Mouse (Mus musculus): ENCODE results near the gene Hist4h4. TPM values are rescaled to one million over a fixed set of nuclear protein-coding genes. Genes with fewer than 3 reads are reported as not detected.

The Hist4h4 gene
- polyA plus RNA-seq (2014; fragmentation: Nextera tagmentation; extraction: Ambion mirVana) = 1.2 and 2.3 TPM in 2 replicates

DNA sequence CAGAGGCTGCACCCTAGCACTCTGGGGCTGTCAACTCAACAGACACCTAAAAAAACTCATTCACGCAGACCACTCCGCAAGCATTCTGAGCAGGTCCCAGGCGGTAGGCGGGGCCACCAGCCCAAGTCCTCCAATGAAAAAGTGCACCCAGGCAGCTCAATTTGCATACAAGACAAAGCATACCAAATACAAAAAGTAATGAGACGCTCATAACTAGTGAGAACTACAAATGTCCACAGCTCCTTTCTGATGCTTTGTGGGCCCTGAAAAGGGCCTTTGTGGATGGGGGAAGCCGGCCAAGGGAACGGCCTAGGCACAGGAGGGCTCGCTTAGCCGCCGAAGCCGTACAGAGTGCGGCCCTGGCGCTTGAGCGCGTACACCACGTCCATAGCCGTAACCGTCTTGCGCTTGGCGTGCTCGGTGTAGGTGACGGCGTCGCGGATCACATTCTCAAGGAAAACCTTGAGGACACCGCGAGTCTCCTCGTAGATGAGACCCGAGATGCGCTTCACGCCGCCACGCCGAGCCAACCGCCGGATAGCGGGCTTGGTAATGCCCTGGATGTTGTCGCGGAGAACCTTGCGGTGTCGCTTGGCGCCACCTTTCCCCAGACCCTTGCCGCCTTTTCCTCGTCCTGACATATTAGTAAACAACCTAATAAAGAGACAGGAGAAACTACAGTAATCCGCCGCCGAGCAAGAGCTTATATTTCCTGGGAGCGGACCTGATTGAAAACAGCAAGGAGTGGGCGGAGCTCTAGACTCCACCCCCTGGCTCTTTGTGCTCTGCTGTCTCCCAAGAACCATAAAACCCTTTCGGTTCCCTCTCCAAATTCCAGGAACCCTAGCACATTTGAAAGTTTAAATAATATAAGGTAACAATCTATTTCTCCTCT, at the start of gene Hist4h4:
TSS of gene Hist4h4 (minus strand) at position 677 of the 895 bp plus-strand sequence.
- peak within 1 kb of the TSS; percentile 96 for H3K9ac ChIP-seq (ENCODE audit: low read depth, low read length)
- WGBS = under 1% methylated on average over 50 of the region's 50 CpGs

DNA sequence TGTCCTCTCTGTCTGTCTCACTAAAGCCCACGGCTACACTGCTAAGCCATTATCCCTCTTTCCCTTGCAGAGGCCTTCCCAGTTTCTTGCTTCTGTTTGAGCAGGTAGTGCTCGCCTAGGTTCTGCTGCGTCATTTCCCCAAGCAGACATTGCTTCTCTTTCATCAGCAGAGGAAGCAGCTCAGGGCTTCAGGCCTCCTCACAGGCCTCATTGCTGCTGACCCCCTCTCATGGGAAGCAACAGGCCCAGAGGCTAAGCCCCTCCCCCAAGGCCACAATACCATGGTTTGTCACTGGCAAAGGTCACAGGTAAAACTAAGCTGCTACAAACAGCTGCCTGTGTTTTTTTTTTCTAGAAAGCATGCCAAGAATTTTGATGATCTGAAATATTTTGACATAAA, 48.5 kb upstream of the Hist4h4 start:
- no peak overlapping the region for H3K9ac ChIP-seq (ENCODE audit: low read depth, low read length)
- H3K36me3 ChIP-seq (ENCODE audit: control insufficient read depth, insufficient read depth, low read length) = no peaks in the 10 kb centered on the region
- ATAC-seq (ENCODE audit: low FRiP score, low TSS enrichment) = no peak; the same call in 1 of the 2 replicates
- H3K4me3 ChIP-seq (ENCODE audit: low read length) = no peak overlapping the region
- peaks cover 4% of the 10 kb centered on the region; the same call in 1 of the 2 replicates for H3K4me1 ChIP-seq (ENCODE audit: control insufficient read depth, insufficient read depth, low read length)
- no peaks in the 10 kb centered on the region for H3K9me3 ChIP-seq (ENCODE audit: control insufficient read depth, low read length)
- H3K4me2 ChIP-seq (replicated peaks; ENCODE audit: low read depth, low read length) = no peak overlapping the region
- no peaks in the 10 kb centered on the region for H3K27me3 ChIP-seq (ENCODE audit: control insufficient read depth, insufficient read depth, low read length)
- 49% methylated on average over 3 of the region's 3 CpGs for WGBS
- H3K27ac ChIP-seq (ENCODE audit: low read depth, low read length) = peak overlapping the region; percentile 55; the same call in 1 of the 2 replicates

More for the DNA sequence above, at the start of gene Hist4h4:
- peak within 1 kb of the TSS; percentile 100 for H3K27ac ChIP-seq (ENCODE audit: low read depth, low read length)
- no peaks in the 10 kb centered on the region for H3K36me3 ChIP-seq (ENCODE audit: control insufficient read depth, insufficient read depth, low read length)
- peak within 1 kb of the TSS; percentile 89 for H3K4me2 ChIP-seq (replicated peaks; ENCODE audit: low read depth, low read length)
- H3K4me1 ChIP-seq (ENCODE audit: control insufficient read depth, insufficient read depth, low read length) = peaks cover 8% of the 10 kb centered on the region
- H3K9me3 ChIP-seq (ENCODE audit: control insufficient read depth, low read length) = no peaks in the 10 kb centered on the region
- no peaks in the 10 kb centered on the region for H3K27me3 ChIP-seq (ENCODE audit: control insufficient read depth, insufficient read depth, low read length)
- H3K4me3 ChIP-seq (ENCODE audit: low read length) = peak within 1 kb of the TSS; percentile 83
- ATAC-seq (ENCODE audit: low FRiP score, low TSS enrichment) = peak; percentile 69

DNA sequence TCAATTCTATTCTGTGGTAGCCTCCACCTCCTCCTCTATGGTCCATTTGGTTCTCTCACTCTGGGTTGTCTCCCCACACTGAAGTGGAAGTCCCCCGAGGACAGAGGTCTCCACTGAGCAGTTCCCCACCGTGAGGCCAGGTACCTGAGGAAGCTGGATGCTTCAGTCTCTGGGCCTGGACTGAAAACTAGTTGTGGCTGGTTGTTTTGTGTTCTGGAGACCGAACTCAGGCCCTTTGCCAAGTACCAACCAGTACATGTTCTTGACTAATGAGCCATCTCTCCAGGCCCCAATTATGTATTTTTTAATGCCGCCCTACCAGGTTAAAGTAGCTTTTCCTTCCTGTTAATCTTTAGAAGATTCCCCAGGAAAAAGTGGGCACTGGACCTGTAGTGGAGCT, 48.1 kb upstream of the Hist4h4 start:
- Histone ChIP-seq H3K27ac (ENCODE audit: low read depth, low read length) (peak overlapping the region; percentile 55; the same call in 1 of the 2 replicates), H3K9me3 (ENCODE audit: control insufficient read depth, low read length) (no peaks in the 10 kb centered on the region), H3K4me2 (replicated peaks; ENCODE audit: low read depth, low read length) (no peak overlapping the region), H3K4me1 (ENCODE audit: control insufficient read depth, insufficient read depth, low read length) (peaks cover 4% of the 10 kb centered on the region; the same call in 1 of the 2 replicates), H3K9ac (ENCODE audit: low read depth, low read length) (no peak overlapping the region), H3K4me3 (ENCODE audit: low read length) (no peak overlapping the region), H3K27me3 (ENCODE audit: control insufficient read depth, insufficient read depth, low read length) (no peaks in the 10 kb centered on the region), H3K36me3 (ENCODE audit: control insufficient read depth, insufficient read depth, low read length) (no peaks in the 10 kb centered on the region)
- peak; percentile 28; the same call in 1 of the 2 replicates for ATAC-seq (ENCODE audit: low FRiP score, low TSS enrichment)
- WGBS = 75% methylated on average over 4 of the region's 4 CpGs

DNA sequence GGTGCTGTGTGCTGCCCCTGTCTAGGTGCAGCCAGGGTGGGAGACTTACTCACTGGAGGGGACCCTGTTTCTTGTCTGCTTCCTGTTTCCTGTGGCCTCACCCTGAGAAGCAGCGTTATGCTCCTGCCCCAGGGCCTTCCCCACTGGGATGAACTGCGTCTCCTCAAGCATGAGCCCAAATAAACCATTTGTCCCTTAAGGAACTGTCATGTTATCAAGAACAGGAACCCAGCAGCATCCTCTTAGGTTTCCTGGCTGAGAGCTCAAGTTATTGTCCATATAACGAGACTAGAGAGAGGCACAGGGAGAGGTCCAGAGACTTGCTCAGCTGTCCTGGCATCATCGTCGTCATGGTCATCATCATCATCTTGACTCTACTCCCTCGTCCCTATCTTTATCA, 46.1 kb upstream of the Hist4h4 start:
- Histone ChIP-seq H3K4me1 (ENCODE audit: control insufficient read depth, insufficient read depth, low read length) (peaks cover 4% of the 10 kb centered on the region; the same call in 1 of the 2 replicates), H3K4me2 (replicated peaks; ENCODE audit: low read depth, low read length) (no peak overlapping the region), H3K9me3 (ENCODE audit: control insufficient read depth, low read length) (no peaks in the 10 kb centered on the region), H3K4me3 (ENCODE audit: low read length) (no peak overlapping the region), H3K27ac (ENCODE audit: low read depth, low read length) (no peak overlapping the region), H3K36me3 (ENCODE audit: control insufficient read depth, insufficient read depth, low read length) (no peaks in the 10 kb centered on the region), H3K27me3 (ENCODE audit: control insufficient read depth, insufficient read depth, low read length) (no peaks in the 10 kb centered on the region), H3K9ac (ENCODE audit: low read depth, low read length) (no peak overlapping the region)
- no peak for ATAC-seq (ENCODE audit: low FRiP score, low TSS enrichment)
- 73% methylated on average over 6 of the region's 6 CpGs for WGBS

DNA sequence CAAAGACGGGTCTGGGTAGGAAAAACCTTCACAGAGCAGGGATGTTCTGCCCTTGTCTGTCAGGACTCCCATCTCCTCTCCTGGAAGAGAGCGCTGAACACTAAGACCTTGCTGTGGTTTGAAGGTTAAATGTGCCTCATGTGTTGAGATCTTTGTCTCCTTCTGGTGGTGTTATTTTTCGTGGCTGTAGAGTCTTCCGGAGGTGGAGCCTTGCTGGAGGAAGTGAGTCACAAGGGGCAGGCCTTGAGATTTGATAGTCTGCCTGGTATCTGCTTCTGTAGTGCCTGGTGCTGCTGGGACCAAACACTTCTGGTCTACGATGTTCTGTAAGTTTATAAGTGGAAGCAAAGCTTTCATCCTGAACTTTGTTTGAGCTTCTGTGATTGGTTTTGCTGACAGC, 44.8 kb upstream of the Hist4h4 start:
- no peak overlapping the region for H3K4me3 ChIP-seq (ENCODE audit: low read length)
- WGBS = 89% methylated on average over 5 of the region's 5 CpGs
- H3K9me3 ChIP-seq (ENCODE audit: control insufficient read depth, low read length) = no peaks in the 10 kb centered on the region
- H3K36me3 ChIP-seq (ENCODE audit: control insufficient read depth, insufficient read depth, low read length) = no peaks in the 10 kb centered on the region
- peaks cover 4% of the 10 kb centered on the region; the same call in 1 of the 2 replicates for H3K4me1 ChIP-seq (ENCODE audit: control insufficient read depth, insufficient read depth, low read length)
- no peak overlapping the region for H3K4me2 ChIP-seq (replicated peaks; ENCODE audit: low read depth, low read length)
- no peaks in the 10 kb centered on the region for H3K27me3 ChIP-seq (ENCODE audit: control insufficient read depth, insufficient read depth, low read length)
- no peak overlapping the region for H3K9ac ChIP-seq (ENCODE audit: low read depth, low read length)
- ATAC-seq (ENCODE audit: low FRiP score, low TSS enrichment) = no peak
- no peak overlapping the region for H3K27ac ChIP-seq (ENCODE audit: low read depth, low read length)

DNA sequence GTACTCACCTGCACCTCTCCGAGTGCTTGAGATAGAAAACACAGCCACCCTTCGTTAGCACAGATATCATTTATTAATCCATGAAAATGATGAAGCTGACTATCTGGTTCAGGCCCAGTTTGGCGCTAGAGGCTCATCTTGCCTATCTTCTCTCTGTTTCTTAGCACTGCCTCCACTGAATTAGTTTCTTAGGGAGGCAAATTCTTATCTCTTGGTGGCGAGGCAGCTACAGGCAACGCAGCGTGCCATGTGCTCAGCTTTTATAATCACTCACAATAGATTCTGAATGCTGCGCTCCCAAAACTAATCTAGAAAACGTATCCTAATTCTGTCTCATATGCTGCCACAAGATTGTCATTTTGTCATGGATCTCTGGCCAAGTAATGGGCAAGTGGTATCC, 44.2 kb upstream of the Hist4h4 start:
- ATAC-seq (ENCODE audit: low FRiP score, low TSS enrichment) = no peak
- Histone ChIP-seq H3K27ac (ENCODE audit: low read depth, low read length) (no peak overlapping the region), H3K4me1 (ENCODE audit: control insufficient read depth, insufficient read depth, low read length) (peaks cover 4% of the 10 kb centered on the region; the same call in 1 of the 2 replicates), H3K4me3 (ENCODE audit: low read length) (no peak overlapping the region), H3K36me3 (ENCODE audit: control insufficient read depth, insufficient read depth, low read length) (no peaks in the 10 kb centered on the region), H3K9me3 (ENCODE audit: control insufficient read depth, low read length) (no peaks in the 10 kb centered on the region), H3K9ac (ENCODE audit: low read depth, low read length) (no peak overlapping the region), H3K27me3 (ENCODE audit: control insufficient read depth, insufficient read depth, low read length) (no peaks in the 10 kb centered on the region), H3K4me2 (replicated peaks; ENCODE audit: low read depth, low read length) (no peak overlapping the region)
- WGBS = 90% methylated on average over 8 of the region's 8 CpGs

DNA sequence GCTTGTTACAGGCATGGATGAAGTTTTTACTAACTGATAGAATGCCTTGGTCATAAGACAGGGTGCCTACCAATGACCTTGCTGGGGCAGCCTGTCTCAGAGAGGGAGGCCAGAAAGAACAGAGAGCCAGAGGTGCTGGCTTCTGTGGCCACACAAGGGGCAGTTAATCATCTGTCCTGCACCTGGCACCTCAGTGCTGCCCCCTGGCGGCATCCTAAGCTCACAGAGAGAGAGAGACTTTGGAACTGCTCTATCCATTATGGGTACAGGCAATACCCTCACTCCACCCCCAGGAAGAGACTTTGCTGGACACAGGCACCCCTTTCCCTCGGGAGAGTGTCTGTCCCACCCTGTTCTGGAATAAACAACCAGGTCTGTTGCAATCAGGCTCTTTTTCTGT, 43.6 kb upstream of the Hist4h4 start:
- Histone ChIP-seq H3K4me2 (replicated peaks; ENCODE audit: low read depth, low read length) (no peak overlapping the region), H3K36me3 (ENCODE audit: control insufficient read depth, insufficient read depth, low read length) (no peaks in the 10 kb centered on the region), H3K9ac (ENCODE audit: low read depth, low read length) (no peak overlapping the region), H3K27ac (ENCODE audit: low read depth, low read length) (no peak overlapping the region), H3K9me3 (ENCODE audit: control insufficient read depth, low read length) (no peaks in the 10 kb centered on the region), H3K4me3 (ENCODE audit: low read length) (no peak overlapping the region), H3K27me3 (ENCODE audit: control insufficient read depth, insufficient read depth, low read length) (no peaks in the 10 kb centered on the region), H3K4me1 (ENCODE audit: control insufficient read depth, insufficient read depth, low read length) (0 out of 2 replicates have a peak, but pooled peaks cover 3% of the 10 kb centered on the region)
- WGBS = 27% methylated on average over 2 of the region's 2 CpGs
- no peak for ATAC-seq (ENCODE audit: low FRiP score, low TSS enrichment)

DNA sequence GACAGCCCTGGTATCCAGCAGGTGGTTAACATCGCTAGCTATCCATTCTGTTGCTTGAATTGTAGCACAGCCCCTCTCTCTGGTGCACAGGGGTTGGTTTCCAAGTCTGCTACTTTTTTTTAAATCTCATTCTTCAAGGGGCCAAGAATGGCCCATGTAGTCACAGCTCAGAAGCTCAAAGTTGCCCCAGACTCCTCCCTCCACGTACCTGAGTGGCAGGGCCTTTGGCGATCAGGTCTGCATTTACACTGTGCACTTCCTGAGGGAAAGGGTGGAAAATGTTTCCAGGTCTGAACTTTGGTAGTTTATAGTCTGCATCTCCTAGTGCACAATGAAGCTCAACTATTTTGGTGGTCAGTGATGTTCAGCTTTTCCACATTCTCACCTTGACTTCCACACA, 43.1 kb upstream of the Hist4h4 start:
- no peaks in the 10 kb centered on the region for H3K9me3 ChIP-seq (ENCODE audit: control insufficient read depth, low read length)
- no peak overlapping the region for H3K27ac ChIP-seq (ENCODE audit: low read depth, low read length)
- whole genome bisulfite sequencing = 95% methylated on average over 3 of the region's 3 CpGs
- H3K4me2 ChIP-seq (replicated peaks; ENCODE audit: low read depth, low read length) = no peak overlapping the region
- ATAC-seq (ENCODE audit: low FRiP score, low TSS enrichment) = no peak
- no peak overlapping the region for H3K4me3 ChIP-seq (ENCODE audit: low read length)
- H3K9ac ChIP-seq (ENCODE audit: low read depth, low read length) = no peak overlapping the region
- H3K4me1 ChIP-seq (ENCODE audit: control insufficient read depth, insufficient read depth, low read length) = no peaks in the 10 kb centered on the region
- no peaks in the 10 kb centered on the region for H3K27me3 ChIP-seq (ENCODE audit: control insufficient read depth, insufficient read depth, low read length)
- no peaks in the 10 kb centered on the region for H3K36me3 ChIP-seq (ENCODE audit: control insufficient read depth, insufficient read depth, low read length)

All from kidney, embryonic 14.5 days (tissue).